Mouse (Mus musculus) spleen, postnatal 4 days (tissue): ENCODE measurements around the gene Olfr1475.
"Not testable (repeated sequence)": the region's sequence is repeated elsewhere in the genome, so short reads cannot be mapped to it uniquely, and the experiment has no call there.

Source experiments
- DNase-seq, 2 experiments: peaks; one replicate each; pipeline ENCODE4 v3.0.0; 2022; ENCODE audit warnings: low spot score in 2 of 2

The Olfr1475 gene

GRCm38 (mm10) chr19:13480096-13480495, at the start of gene Olfr1475:
Gene Olfr1475 (minus strand): TSS chr19:13480196.
- no peak for DNase-seq

DNA sequence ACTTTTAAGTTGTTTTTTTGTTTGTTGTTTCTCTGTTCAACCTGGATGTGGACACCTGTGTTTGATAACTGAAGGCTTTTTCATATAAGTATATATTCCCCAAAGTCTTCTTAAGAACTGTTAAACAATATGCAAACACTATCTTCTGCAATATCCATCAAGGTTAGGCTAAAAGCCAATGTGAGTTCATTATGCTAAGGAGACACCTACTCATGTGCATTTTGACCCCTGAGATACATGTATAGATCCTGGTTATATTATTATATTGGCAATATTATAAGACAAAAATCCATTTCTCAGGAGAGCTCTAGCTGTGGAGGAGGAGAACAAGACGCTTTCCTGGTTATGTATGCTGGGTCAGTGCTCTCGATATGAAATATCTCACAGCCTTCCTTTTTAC, 47.6 kb upstream of the Olfr1475 start, which contains the start of gene Olfr1480:
Gene Olfr1480 (plus strand): TSS at position 301 of the 400 bp plus-strand sequence.
- DNase-seq, result no peak

- no peak for DNase-seq
These were observed 20.2 kb upstream of the Olfr1475 start, which contains the start of gene Olfr1477 for GRCm38 (mm10) chr19:13500246-13500645. Gene Olfr1477 (plus strand): TSS chr19:13500546.

DNA sequence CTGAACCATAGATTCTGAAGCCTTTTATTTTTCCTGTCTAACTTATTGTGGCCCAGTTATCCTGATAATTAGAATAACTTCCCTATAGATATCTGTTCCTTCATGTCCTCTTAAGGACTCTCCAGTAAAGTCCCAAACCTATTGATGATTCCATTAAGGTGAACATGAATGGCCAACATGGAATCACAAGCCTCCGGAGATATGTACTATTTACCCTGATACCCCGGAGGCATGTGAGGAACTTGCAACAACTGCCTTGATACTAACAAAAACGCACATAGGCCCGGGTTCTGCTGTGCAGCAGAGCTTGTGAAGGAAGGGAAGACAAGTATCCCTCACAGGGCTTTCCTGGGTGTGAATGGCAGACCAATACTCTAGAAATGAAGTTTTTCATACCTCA, 10.7 kb downstream of the Olfr1475 start, which contains the start of gene Olfr1474:
Gene Olfr1474 (plus strand): TSS at position 301 of the 400 bp plus-strand sequence.
- not testable (repeated sequence) for DNase-seq

DNA sequence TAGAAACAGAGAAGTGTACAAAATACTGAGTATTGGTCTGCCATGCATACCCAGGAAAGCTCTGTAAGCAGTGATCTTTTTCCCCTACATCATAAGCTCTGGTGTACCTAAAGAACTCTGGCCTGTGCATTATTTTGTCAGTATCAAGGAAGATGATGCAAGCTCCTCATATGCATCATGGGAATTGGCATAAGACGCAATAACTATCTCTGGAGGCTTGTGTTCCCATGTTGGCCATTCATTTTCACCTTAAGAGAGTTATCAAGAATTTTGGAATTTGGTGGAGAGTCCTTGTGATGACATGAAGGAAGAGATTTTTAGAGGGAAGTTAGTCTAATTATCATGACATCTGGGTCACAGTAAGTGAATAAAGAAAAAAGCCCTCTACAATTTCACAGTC, 24.0 kb downstream of the Olfr1475 start, which contains the start of gene Olfr1472:
Gene Olfr1472 (minus strand): TSS at position 101 of the 400 bp plus-strand sequence.
- no peak for DNase-seq

GRCm38 (mm10) chr19:13443109-13443508, 36.9 kb downstream of the Olfr1475 start, which contains the start of gene Olfr1471:
Gene Olfr1471 (plus strand): TSS chr19:13443409.
- DNase-seq, result not testable (repeated sequence)
